Mouse (Mus musculus) brain, embryonic 14.5 days (tissue): Measurements from ENCODE around the gene Hoxa10.

Source experiments
- CTCF ChIP-seq: fragments of 200-500 bp; IDR thresholded peaks from 2 replicates; pipeline ENCODE4 v1.5.1; 2012; ENCODE audit warnings: inconsistent platforms, mild to moderate bottlenecking, moderate library complexity, borderline replicate concordance; ENCODE audit not compliant: insufficient read depth, insufficient read length; ENCODE audit errors: extremely low read depth
- POLR2A ChIP-seq: fragments of 200-500 bp; IDR thresholded peaks from 2 replicates; pipeline ENCODE4 v1.6.1; 2012; ENCODE audit warnings: mild to moderate bottlenecking, inconsistent platforms, borderline replicate concordance; ENCODE audit not compliant: poor library complexity, insufficient read depth, insufficient read length, severe bottlenecking; ENCODE audit errors: extremely low read depth

DNA sequence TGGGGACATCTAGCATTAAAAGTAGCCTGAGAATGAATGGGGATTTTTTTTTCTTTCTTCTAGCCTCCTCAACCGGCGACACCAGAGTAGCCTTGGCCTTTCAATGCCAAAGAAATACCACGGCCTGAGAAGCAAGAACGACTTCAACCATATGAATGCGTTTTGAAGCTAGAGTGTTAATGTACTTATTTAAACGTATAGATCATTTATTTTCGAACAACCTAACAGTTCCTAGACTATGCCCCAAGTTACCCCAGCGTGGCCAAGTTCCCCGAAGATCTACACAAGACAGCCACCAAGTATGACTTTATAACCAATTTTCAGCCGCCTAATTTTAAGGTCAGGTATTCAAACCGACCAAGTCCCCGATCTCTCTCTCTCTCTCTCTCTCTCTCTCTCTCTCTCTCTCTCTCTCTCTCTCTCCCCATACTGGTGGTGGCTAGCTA lies 19.8 kb downstream of the Hoxa10 start:
- TF ChIP-seq CTCF: no peak
- TF ChIP-seq POLR2A: no peak
